Mouse (Mus musculus) cortical plate, adult 2 months (tissue): ENCODE data around the gene Rufy2.

Experiments used
- CTCF ChIP-seq: fragments of 200-500 bp; IDR thresholded peaks from 2 replicates; pipeline ENCODE4 v1.5.1; 2011; ENCODE audit warnings: mild to moderate bottlenecking, control low read depth, low read length; ENCODE audit not compliant: insufficient read depth; ENCODE audit errors: extremely low read depth
- POLR2A ChIP-seq: fragments of 200-500 bp; IDR thresholded peaks from 2 replicates; pipeline ENCODE4 v1.6.1; 2011; ENCODE audit warnings: mild to moderate bottlenecking, low read length, control low read depth; ENCODE audit not compliant: insufficient read depth; ENCODE audit errors: extremely low read depth

DNA sequence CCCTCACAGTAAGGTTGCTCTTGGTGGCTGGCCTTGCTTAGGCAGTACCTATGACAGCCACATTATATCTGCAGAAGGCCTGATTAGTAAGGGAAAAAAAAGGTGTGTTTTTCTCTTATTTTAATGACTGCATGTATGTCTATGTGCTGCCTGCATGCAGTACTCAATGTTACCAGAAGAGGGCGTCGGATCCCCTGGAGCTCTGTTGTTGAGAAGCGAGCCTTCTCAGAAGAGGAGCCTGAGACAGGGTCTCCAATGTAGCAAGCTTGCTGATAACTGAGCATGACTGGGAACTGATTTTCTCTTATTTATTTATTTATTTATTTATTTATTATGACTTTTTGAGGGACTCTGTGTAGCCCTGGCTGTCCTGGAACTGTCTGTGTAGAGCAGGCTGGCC, 7.3 kb downstream of the Rufy2 start:
- TF ChIP-seq POLR2A (no peak), CTCF (peak; percentile 30)
